ENCODE assay signal across 16 mouse cellular contexts in genomic region chr1:127667110-127667860, GRCm38 (mm10). TPM values are rescaled to one million over a fixed set of nuclear protein-coding genes. Genes with fewer than 3 reads are reported as not detected.
A peak's percentile ranks its signal among the peaks of the same experiment; 100 is the strongest.
DNase-seq lines count a peak whose midpoint lies in the region; ATAC-seq and TF ChIP-seq lines count a peak whose summit lies in the region.
"Had no signal": no experiment of that assay in that cellular context is flagged by ENCODE, and none has a peak within 500 bp of the region (broad histone marks: within the 10 kb centered on the region; RNA-seq: fewer than 3 reads in every experiment).

No protein-coding gene starts in this region.

- no peak for TF ChIP-seq CTCF in brain, embryonic 14.5 days (IDR thresholded peaks at IDR 0.05; ENCODE audit: borderline replicate concordance, extremely low read depth, insufficient read depth, insufficient read length)

- no peak for TF ChIP-seq POLR2A in brain, embryonic 14.5 days (IDR thresholded peaks at IDR 0.05; ENCODE audit: borderline replicate concordance, extremely low read depth, insufficient read depth, insufficient read length, poor library complexity, severe bottlenecking)

- H3K27ac ChIP-seq in hindbrain, embryonic 11.5 days (ENCODE audit: low read depth, low read length) = peak overlapping the region; percentile 51; the same call in 1 of the 2 replicates
- H3K27ac ChIP-seq in hindbrain, embryonic 16.5 days (ENCODE audit: low read depth, low read length) = no peak overlapping the region
- peak overlapping the region; percentile 35; the same call in 1 of the 2 replicates for H3K27ac ChIP-seq in forebrain, embryonic 14.5 days (ENCODE audit: low read depth, low read length)
- H3K27ac ChIP-seq in midbrain, embryonic 14.5 days (replicated peaks; ENCODE audit: low read depth, low read length) = peak overlapping the region; percentile 76
- H3K27ac ChIP-seq: embryonic facial prominence, embryonic 15.5 days; heart, embryonic 10.5 days; kidney, postnatal 0 days; layer of hippocampus, adult 2 months; limb, embryonic 15.5 days; liver, embryonic 15.5 days had no signal

- no peak overlapping the region for H3K4me2 ChIP-seq in hindbrain, embryonic 11.5 days (replicated peaks; ENCODE audit: low read depth, low read length)
- H3K4me2 ChIP-seq in hindbrain, embryonic 16.5 days (ENCODE audit: low read length) = no peak overlapping the region
- no peak overlapping the region for H3K4me2 ChIP-seq in forebrain, embryonic 14.5 days (ENCODE audit: low read length)
- H3K4me2 ChIP-seq in midbrain, embryonic 14.5 days (ENCODE audit: low read length) = no peak overlapping the region
- H3K4me2 ChIP-seq: embryonic facial prominence, embryonic 15.5 days; limb, embryonic 15.5 days; liver, embryonic 15.5 days had no signal

- no peaks in the 10 kb centered on the region for H3K27me3 ChIP-seq in hindbrain, embryonic 11.5 days (ENCODE audit: control insufficient read depth, insufficient read depth, low read length)
- no peaks in the 10 kb centered on the region for H3K27me3 ChIP-seq in hindbrain, embryonic 16.5 days (replicated peaks; ENCODE audit: control insufficient read depth, insufficient read depth, low read length)
- H3K27me3 ChIP-seq in forebrain, embryonic 14.5 days (replicated peaks; ENCODE audit: control insufficient read depth, insufficient read depth, low read length) = no peaks in the 10 kb centered on the region
- H3K27me3 ChIP-seq in midbrain, embryonic 14.5 days (ENCODE audit: control insufficient read depth, insufficient read depth, low read length) = no peaks in the 10 kb centered on the region
- H3K27me3 ChIP-seq: embryonic facial prominence, embryonic 15.5 days; limb, embryonic 15.5 days; liver, embryonic 15.5 days had no signal

- no peaks in the 10 kb centered on the region for H3K4me1 ChIP-seq in hindbrain, embryonic 11.5 days (replicated peaks; ENCODE audit: control insufficient read depth, insufficient read depth, low read length)
- H3K4me1 ChIP-seq in hindbrain, embryonic 16.5 days (ENCODE audit: control insufficient read depth, insufficient read depth, low read depth, low read length) = no peaks in the 10 kb centered on the region
- H3K4me1 ChIP-seq in forebrain, embryonic 14.5 days (ENCODE audit: control insufficient read depth, insufficient read depth, low read length) = peaks cover 6% of the 10 kb centered on the region; the same call in 1 of the 2 replicates
- H3K4me1 ChIP-seq in midbrain, embryonic 14.5 days (ENCODE audit: control insufficient read depth, insufficient read depth, low read length) = peaks cover 16% of the 10 kb centered on the region
- H3K4me1 ChIP-seq: embryonic facial prominence, embryonic 15.5 days; limb, embryonic 15.5 days; liver, embryonic 15.5 days had no signal

- H3K9me3 ChIP-seq in hindbrain, embryonic 11.5 days (ENCODE audit: control insufficient read depth, low read length) = no peaks in the 10 kb centered on the region
- peaks cover 3% of the 10 kb centered on the region; the same call in 1 of the 2 replicates for H3K9me3 ChIP-seq in hindbrain, embryonic 16.5 days (ENCODE audit: control insufficient read depth, low read length)
- H3K9me3 ChIP-seq in forebrain, embryonic 14.5 days (replicated peaks; ENCODE audit: control insufficient read depth, low read length) = peaks cover 2% of the 10 kb centered on the region; the same call in 1 of the 2 replicates
- H3K9me3 ChIP-seq in midbrain, embryonic 14.5 days (ENCODE audit: control insufficient read depth, low read length) = 0 out of 2 replicates have a peak, but pooled peaks cover 6% of the 10 kb centered on the region
- H3K9me3 ChIP-seq: embryonic facial prominence, embryonic 15.5 days; heart, embryonic 10.5 days; limb, embryonic 15.5 days; liver, embryonic 15.5 days had no signal

- peak; percentile 42 for DNase-seq in hindbrain, embryonic 11.5 days (ENCODE audit: low spot score)
- DNase-seq in brain, embryonic 14.5 days (ENCODE audit: low read depth) = peak; percentile 92
- peak; percentile 77 for DNase-seq in forebrain, embryonic 14.5 days (ENCODE audit: low spot score)
- peak; percentile 69 for DNase-seq in midbrain, embryonic 14.5 days
- no peak for DNase-seq in right cerebral cortex, postnatal 25 days
- no peak for DNase-seq in spleen, postnatal 10 days (ENCODE audit: low spot score in 2 of 2)
- DNase-seq in urinary bladder, postnatal 14 days (ENCODE audit: low spot score) = no peak
- DNase-seq: B cell, adult 2 months; kidney, adult 18-20 months had no signal

- H3K9ac ChIP-seq in hindbrain, embryonic 11.5 days (ENCODE audit: low read depth, low read length) = no peak overlapping the region
- H3K9ac ChIP-seq in hindbrain, embryonic 16.5 days (ENCODE audit: low read depth, low read length) = no peak overlapping the region
- H3K9ac ChIP-seq in forebrain, embryonic 14.5 days (ENCODE audit: low read length) = no peak overlapping the region
- no peak overlapping the region for H3K9ac ChIP-seq in midbrain, embryonic 14.5 days (replicated peaks; ENCODE audit: low read length)
- H3K9ac ChIP-seq: embryonic facial prominence, embryonic 15.5 days; limb, embryonic 15.5 days; liver, embryonic 15.5 days had no signal

- 57% methylated on average over 8 of the region's 8 CpGs for WGBS in hindbrain, embryonic 11.5 days
- WGBS in hindbrain, embryonic 16.5 days = 47% methylated on average over 8 of the region's 8 CpGs
- WGBS in forebrain, embryonic 14.5 days = 12% methylated on average over 8 of the region's 8 CpGs
- WGBS in midbrain, embryonic 14.5 days = 44% methylated on average over 8 of the region's 8 CpGs

- no peaks in the 10 kb centered on the region for H3K36me3 ChIP-seq in hindbrain, embryonic 11.5 days (ENCODE audit: control insufficient read depth, insufficient read depth, low read length)
- H3K36me3 ChIP-seq in hindbrain, embryonic 16.5 days (ENCODE audit: control insufficient read depth, insufficient read depth, low read length) = no peaks in the 10 kb centered on the region
- no peaks in the 10 kb centered on the region for H3K36me3 ChIP-seq in forebrain, embryonic 14.5 days (ENCODE audit: control insufficient read depth, insufficient read depth, low read length)
- peaks cover 2% of the 10 kb centered on the region; the same call in 1 of the 2 replicates for H3K36me3 ChIP-seq in midbrain, embryonic 14.5 days (ENCODE audit: control insufficient read depth, insufficient read depth, low read length)
- H3K36me3 ChIP-seq: embryonic facial prominence, embryonic 15.5 days; limb, embryonic 15.5 days; liver, embryonic 15.5 days had no signal

- no peak overlapping the region for H3K4me3 ChIP-seq in hindbrain, embryonic 11.5 days (ENCODE audit: low read depth, low read length)
- H3K4me3 ChIP-seq in hindbrain, embryonic 16.5 days (ENCODE audit: low read length) = no peak overlapping the region
- no peak overlapping the region for H3K4me3 ChIP-seq in forebrain, embryonic 14.5 days (ENCODE audit: low read depth, low read length)
- no peak overlapping the region for H3K4me3 ChIP-seq in midbrain, embryonic 14.5 days (replicated peaks; ENCODE audit: low read depth, low read length)
- H3K4me3 ChIP-seq: embryonic facial prominence, embryonic 15.5 days; heart, embryonic 10.5 days; layer of hippocampus, adult 2 months; limb, embryonic 15.5 days; liver, embryonic 15.5 days had no signal

- ATAC-seq in hindbrain, embryonic 11.5 days (ENCODE audit: low FRiP score) = peak; percentile 55; the same call in 1 of the 2 replicates
- ATAC-seq in hindbrain, embryonic 16.5 days = no peak
- peak; percentile 90 for ATAC-seq in forebrain, embryonic 14.5 days
- ATAC-seq in midbrain, embryonic 14.5 days (ENCODE audit: low FRiP score, low TSS enrichment) = 0 out of 2 replicates have a peak, but pooled peaks have one; percentile 53

RNA-seq across cellular contexts. Expression of gene Tmem163, which starts 12.1 kb away (rescaled TPM):
- polyA plus RNA-seq in hindbrain, embryonic 11.5 days (2014; fragmentation: Nextera tagmentation; extraction: Ambion mirVana) = 34.1 and 36.2 TPM in 2 replicates
- polyA plus RNA-seq in hindbrain, embryonic 16.5 days (2015; fragmentation: Nextera tagmentation; extraction: Ambion mirVana) = 49.0 and 50.5 TPM in 2 replicates
- 35.2 and 53.4 TPM in 2 replicates for polyA plus RNA-seq in brain, embryonic 14.5 days (2012; rRNA removed)
- polyA plus RNA-seq in forebrain, embryonic 14.5 days (2014; fragmentation: Nextera tagmentation; extraction: Ambion mirVana) = 20.4 and 23.2 TPM in 2 replicates
- 64.0 and 64.8 TPM in 2 replicates for polyA plus RNA-seq in midbrain, embryonic 14.5 days (2014; fragmentation: Nextera tagmentation; extraction: Ambion mirVana)

Comparison
In these comparisons a context has a peak if more than half of its experiments do, and no peak if none do; other contexts are left out.
1. DNase-seq: peak in hindbrain, embryonic 11.5 days (single experiment), brain, embryonic 14.5 days (single experiment), forebrain, embryonic 14.5 days (single experiment) and midbrain, embryonic 14.5 days (single experiment); none in right cerebral cortex, postnatal 25 days (single experiment), spleen, postnatal 10 days (0 of 2) and urinary bladder, postnatal 14 days (single experiment).